Mouse (Mus musculus): ENCODE data around the gene Cd34. TPM values are rescaled to one million over a fixed set of nuclear protein-coding genes. Genes with fewer than 3 reads are reported as not detected.

Cd34 gene
- polyA plus RNA-seq, 1 experiment from 2014 or later, result 56.2 TPM

DNA sequence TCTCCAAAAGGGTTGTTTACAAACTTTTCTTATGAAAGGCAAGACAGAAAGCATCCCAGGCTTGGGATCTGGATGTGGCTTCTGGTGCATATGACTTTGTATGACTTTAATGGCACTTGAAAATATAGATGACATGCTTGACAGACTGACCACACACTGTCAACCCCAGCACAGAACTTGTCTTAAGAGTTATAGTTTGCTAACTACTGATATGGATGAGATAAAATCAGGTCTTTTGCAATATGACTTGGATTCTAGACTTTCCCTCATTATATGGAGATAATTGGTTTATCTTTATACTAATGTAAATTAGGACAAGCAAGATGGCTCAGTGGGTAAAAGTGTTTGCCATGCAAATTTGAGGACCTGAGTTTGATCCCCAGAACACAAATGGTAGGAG is 4.3 kb downstream of the Cd34 start:
- Histone ChIP-seq H3K27ac (replicated peaks) (no peak overlapping the region), H3K4me1 (peaks cover 8% of the 10 kb centered on the region), H3K9me3 (replicated peaks) (no peaks in the 10 kb centered on the region), H3K4me3 (no peak overlapping the region), H3K36me3 (no peaks in the 10 kb centered on the region), H3K27me3 (ENCODE audit: low read depth, poor library complexity, severe bottlenecking) (peaks cover 23% of the 10 kb centered on the region)
- no peak for DNase-seq (ENCODE audit: low spot score)

DNA sequence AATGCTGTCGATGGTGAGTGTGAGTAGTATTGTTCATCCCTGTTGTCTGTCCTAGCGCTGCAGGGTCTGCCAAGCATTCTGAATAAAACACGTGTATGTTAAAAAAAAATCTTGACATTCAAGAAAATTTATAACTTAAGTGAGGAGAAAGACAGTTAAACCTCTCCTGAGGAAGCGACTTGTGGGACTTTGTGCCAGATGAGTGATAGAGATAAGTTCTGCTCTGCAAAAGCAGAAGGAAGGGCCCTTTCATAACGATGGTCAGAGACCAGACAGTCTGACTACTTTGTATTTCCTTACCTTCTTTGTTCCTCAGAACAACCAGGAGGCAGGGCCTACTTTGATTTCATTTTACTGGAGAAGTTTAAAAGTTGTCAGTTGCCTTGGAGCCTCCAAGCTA is 4.9 kb downstream of the Cd34 start:
- H3K4me3 ChIP-seq, result no peak overlapping the region
- no peak for DNase-seq (ENCODE audit: low spot score)
- WGBS, result 87% methylated on average over 5 of the region's 5 CpGs
- no peaks in the 10 kb centered on the region for H3K36me3 ChIP-seq
- peaks cover 17% of the 10 kb centered on the region for H3K27me3 ChIP-seq (ENCODE audit: low read depth, poor library complexity, severe bottlenecking)
- peaks cover 8% of the 10 kb centered on the region for H3K4me1 ChIP-seq
- H3K9me3 ChIP-seq (replicated peaks), result no peaks in the 10 kb centered on the region
- H3K27ac ChIP-seq (replicated peaks), result no peak overlapping the region

DNA sequence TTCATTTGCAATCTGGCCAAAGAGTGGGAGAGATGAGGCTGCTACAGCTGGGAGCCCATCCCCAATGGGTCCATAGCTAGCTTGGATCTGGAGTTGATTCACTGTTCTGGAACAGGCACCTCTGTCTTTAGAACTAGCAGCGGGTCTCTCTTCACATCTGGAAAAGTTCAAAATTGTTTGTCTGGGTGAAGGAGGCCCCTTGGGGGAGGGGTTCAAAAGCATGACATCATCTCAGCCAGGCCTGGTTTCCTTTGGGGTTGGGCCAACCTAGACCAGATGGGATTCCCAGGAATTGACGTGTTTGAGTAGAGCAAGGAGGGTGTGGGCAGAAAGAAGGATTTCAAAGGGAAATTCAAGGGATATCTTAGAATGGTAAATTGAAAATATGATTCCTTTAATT is 6.8 kb downstream of the Cd34 start:
- no peak overlapping the region for H3K27ac ChIP-seq (replicated peaks)
- no peaks in the 10 kb centered on the region for H3K36me3 ChIP-seq
- no peak for DNase-seq (ENCODE audit: low spot score)
- H3K4me3 ChIP-seq, result no peak overlapping the region
- no peaks in the 10 kb centered on the region for H3K4me1 ChIP-seq
- no peaks in the 10 kb centered on the region for H3K9me3 ChIP-seq (replicated peaks)
- no peaks in the 10 kb centered on the region for H3K27me3 ChIP-seq (ENCODE audit: low read depth, poor library complexity, severe bottlenecking)
- WGBS, result 65% methylated on average over 2 of the region's 2 CpGs

DNA sequence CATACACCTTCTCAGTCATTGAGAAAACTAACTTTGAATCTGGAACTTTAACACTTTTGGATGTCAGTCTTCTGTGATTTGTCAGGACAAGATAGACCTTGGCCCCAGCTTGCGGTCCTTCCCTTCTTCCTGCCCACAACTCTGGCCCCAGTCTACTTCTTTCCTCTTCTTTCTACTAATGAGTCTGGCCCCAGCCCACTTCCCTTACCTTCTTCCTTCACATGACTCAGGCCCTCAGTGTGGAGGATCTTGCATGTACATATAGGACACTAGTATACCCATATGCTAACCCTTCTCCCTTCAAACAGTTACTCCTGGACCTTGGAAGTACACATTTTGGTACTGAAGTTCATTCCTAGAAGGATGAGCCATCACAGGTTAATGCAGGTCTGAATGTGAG is 7.8 kb downstream of the Cd34 start:
- no peaks in the 10 kb centered on the region for H3K36me3 ChIP-seq
- no peak for DNase-seq (ENCODE audit: low spot score)
- no peak overlapping the region for H3K4me3 ChIP-seq
- no peaks in the 10 kb centered on the region for H3K9me3 ChIP-seq (replicated peaks)
- no peaks in the 10 kb centered on the region for H3K27me3 ChIP-seq (ENCODE audit: low read depth, poor library complexity, severe bottlenecking)
- H3K27ac ChIP-seq (replicated peaks), result no peak overlapping the region
- H3K4me1 ChIP-seq, result no peaks in the 10 kb centered on the region
- WGBS, result 96% methylated on average over 1 of the region's 1 CpGs

DNA sequence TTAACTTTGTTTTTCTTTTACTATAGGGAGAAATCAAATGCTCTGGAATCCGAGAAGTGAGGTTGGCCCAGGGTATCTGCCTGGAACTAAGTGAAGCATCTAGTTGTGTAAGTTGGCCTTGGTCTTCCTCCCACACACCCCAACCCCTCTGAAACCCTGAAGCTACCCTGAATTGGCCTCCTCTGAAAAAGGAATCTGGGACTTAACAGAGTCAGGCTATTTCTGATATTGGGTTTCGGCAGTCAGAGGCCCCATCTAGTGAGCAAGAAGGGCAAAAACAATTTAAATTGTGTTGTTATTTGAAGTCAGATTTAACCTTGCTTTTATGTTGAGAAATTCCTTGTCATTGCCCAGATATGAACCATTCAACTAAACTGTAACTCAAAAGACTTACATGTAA is 12.3 kb downstream of the Cd34 start:
- 69% methylated on average over 2 of the region's 2 CpGs for WGBS
- H3K4me3 ChIP-seq, result no peak overlapping the region
- no peaks in the 10 kb centered on the region for H3K36me3 ChIP-seq
- H3K9me3 ChIP-seq (replicated peaks), result no peaks in the 10 kb centered on the region
- no peak for DNase-seq (ENCODE audit: low spot score)
- H3K4me1 ChIP-seq, result no peaks in the 10 kb centered on the region
- H3K27me3 ChIP-seq (ENCODE audit: low read depth, poor library complexity, severe bottlenecking), result no peaks in the 10 kb centered on the region
- H3K27ac ChIP-seq (replicated peaks), result no peak overlapping the region

DNA sequence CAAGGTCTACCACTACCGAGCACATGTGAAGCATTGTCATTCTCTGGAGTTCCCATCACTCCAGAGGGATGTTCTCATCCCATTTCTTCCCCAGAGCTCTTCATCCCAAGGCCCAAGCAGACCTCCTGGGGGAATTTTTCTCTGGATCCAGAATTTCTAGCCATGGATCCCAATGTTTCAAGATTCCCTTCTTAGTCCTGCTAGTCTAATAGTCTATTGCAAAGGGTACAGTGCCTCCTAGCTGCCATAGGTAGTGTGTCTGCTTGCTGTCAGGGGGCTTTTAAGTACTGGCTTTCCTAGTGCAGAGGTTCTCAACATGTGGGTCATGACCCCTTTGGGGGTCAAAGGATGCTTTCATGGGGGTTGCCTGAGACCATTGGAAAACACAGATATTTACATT is 14.3 kb downstream of the Cd34 start:
- no peak overlapping the region for H3K27ac ChIP-seq (replicated peaks)
- 90% methylated on average over 1 of the region's 1 CpGs for WGBS
- DNase-seq (ENCODE audit: low spot score), result no peak
- H3K36me3 ChIP-seq, result no peaks in the 10 kb centered on the region
- no peaks in the 10 kb centered on the region for H3K9me3 ChIP-seq (replicated peaks)
- H3K4me1 ChIP-seq, result no peaks in the 10 kb centered on the region
- no peak overlapping the region for H3K4me3 ChIP-seq
- no peaks in the 10 kb centered on the region for H3K27me3 ChIP-seq (ENCODE audit: low read depth, poor library complexity, severe bottlenecking)

DNA sequence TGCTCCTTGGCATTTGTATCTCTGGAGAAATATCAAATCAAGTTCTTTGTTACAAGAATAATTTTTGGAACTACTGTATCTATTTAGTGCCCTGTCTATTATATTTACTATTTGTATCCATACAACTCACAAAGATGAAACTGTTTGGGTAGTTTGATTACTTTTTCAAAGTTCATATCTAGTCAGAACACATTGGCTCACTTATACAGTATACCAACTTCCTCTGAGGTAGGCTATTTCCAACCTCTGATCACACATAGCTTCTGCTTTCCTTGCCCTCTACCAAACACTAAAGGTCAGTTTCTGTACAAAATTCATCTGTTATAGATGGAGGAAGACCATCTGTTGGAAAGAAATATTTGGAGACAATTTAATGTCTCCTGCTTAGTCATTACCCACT is 16.1 kb downstream of the Cd34 start:
- H3K27ac ChIP-seq (replicated peaks), result no peak overlapping the region

DNA sequence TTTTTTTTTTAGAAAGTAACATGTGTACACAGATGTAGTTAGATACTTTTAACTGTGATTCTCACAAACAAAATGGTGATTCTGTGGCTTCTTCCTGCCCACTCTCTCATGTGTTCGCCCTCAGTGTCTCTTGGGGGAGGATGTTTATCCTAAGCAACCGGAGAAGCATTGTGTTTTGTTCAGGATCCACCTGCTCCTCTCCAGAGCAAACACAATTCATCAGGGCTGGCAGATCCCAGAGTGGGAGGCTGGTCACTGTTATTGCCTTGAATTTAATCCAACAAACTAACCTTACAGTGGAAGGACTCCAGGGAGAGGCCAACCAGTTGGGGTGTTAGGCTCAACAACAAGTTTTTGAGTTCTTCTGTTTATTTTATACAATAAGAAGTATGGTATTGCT is 17.1 kb downstream of the Cd34 start:
- WGBS, result 62% methylated on average over 2 of the region's 2 CpGs
- H3K9me3 ChIP-seq (replicated peaks), result no peaks in the 10 kb centered on the region
- H3K4me1 ChIP-seq, result no peaks in the 10 kb centered on the region

More for the DNA sequence above, 16.1 kb downstream of the Cd34 start:
- Histone ChIP-seq H3K9me3 (replicated peaks) (no peaks in the 10 kb centered on the region), H3K36me3 (no peaks in the 10 kb centered on the region), H3K4me1 (no peaks in the 10 kb centered on the region), H3K4me3 (no peak overlapping the region), H3K27me3 (ENCODE audit: low read depth, poor library complexity, severe bottlenecking) (no peaks in the 10 kb centered on the region)
- no peak for DNase-seq (ENCODE audit: low spot score)

DNA sequence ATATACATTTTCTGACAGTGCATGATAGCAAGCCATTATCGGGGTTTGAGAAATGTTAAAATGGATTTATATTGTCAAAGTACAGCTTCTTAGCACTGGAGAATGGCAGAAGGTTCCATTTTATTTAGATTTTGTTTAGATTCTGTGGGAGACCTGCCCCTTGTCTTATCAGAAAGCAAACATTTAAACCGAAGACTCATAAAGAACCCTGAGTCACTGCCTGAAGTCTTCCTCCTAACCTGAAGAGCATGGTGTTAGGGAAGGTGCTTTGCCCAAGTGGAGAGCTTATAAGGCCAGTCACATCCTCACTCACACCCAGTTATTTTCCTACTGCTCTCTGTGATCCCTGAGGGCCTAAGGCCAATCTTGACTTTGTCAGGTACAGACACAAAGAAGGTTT is 18.4 kb downstream of the Cd34 start:
- Histone ChIP-seq H3K27ac (replicated peaks) (no peak overlapping the region), H3K27me3 (ENCODE audit: low read depth, poor library complexity, severe bottlenecking) (no peaks in the 10 kb centered on the region), H3K4me3 (no peak overlapping the region), H3K36me3 (no peaks in the 10 kb centered on the region), H3K9me3 (replicated peaks) (no peaks in the 10 kb centered on the region), H3K4me1 (no peaks in the 10 kb centered on the region)
- DNase-seq (ENCODE audit: low spot score), result no peak
- 93% methylated on average over 2 of the region's 2 CpGs for WGBS

More for the DNA sequence above, 17.1 kb downstream of the Cd34 start:
- Histone ChIP-seq H3K27me3 (ENCODE audit: low read depth, poor library complexity, severe bottlenecking) (no peaks in the 10 kb centered on the region), H3K27ac (replicated peaks) (no peak overlapping the region), H3K36me3 (no peaks in the 10 kb centered on the region), H3K4me3 (no peak overlapping the region)
- DNase-seq (ENCODE audit: low spot score), result no peak

DNA sequence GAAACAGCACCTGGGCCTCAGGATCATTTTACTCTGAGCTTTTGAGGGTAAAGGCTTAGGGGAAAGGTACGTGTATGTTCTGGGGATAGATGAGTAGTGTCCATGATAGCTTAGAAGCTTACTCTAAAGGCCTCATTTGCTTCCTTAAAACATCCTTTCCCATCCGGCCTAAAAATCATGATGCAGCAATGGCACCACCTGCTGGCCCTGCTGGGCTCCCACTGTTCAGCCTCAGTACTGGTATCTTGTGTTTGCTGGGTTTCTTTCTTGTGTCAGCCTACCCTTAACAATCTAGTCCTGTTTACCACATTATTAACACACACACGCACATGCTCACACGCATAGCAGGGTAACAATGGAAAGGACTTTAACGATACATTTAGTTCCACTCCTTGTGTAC is 23.6 kb downstream of the Cd34 start:
- H3K4me1 ChIP-seq, result no peaks in the 10 kb centered on the region
- peak; percentile 57 for DNase-seq (ENCODE audit: low spot score)
- H3K9me3 ChIP-seq (replicated peaks), result no peaks in the 10 kb centered on the region
- no peaks in the 10 kb centered on the region for H3K36me3 ChIP-seq
- no peak overlapping the region for H3K27ac ChIP-seq (replicated peaks)
- H3K4me3 ChIP-seq, result no peak overlapping the region
- no peaks in the 10 kb centered on the region for H3K27me3 ChIP-seq (ENCODE audit: low read depth, poor library complexity, severe bottlenecking)
- 39% methylated on average over 5 of the region's 5 CpGs for WGBS

DNA sequence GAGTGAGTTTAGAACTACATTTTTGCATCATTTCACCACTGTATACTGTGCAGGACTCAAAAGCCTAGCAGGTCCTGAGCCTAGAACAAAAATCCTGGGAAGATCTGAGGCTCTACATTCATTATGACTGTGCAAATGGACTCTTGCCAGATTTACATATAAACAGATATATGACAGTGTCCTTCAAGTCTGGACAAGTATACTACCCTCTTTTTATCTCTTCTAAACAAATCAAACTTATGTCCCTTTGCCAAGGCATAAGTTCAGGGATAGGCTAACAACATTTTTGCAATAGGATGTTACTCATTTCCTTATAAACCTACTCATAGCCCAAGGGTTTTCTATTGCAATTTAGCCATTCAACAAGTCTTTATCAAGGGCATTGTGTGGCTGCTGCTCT is 24.1 kb downstream of the Cd34 start:
- no peak for DNase-seq (ENCODE audit: low spot score)
- no peak overlapping the region for H3K4me3 ChIP-seq
- no peak overlapping the region for H3K27ac ChIP-seq (replicated peaks)
- no peaks in the 10 kb centered on the region for H3K9me3 ChIP-seq (replicated peaks)
- H3K27me3 ChIP-seq (ENCODE audit: low read depth, poor library complexity, severe bottlenecking), result no peaks in the 10 kb centered on the region
- no peaks in the 10 kb centered on the region for H3K4me1 ChIP-seq
- H3K36me3 ChIP-seq, result no peaks in the 10 kb centered on the region

DNA sequence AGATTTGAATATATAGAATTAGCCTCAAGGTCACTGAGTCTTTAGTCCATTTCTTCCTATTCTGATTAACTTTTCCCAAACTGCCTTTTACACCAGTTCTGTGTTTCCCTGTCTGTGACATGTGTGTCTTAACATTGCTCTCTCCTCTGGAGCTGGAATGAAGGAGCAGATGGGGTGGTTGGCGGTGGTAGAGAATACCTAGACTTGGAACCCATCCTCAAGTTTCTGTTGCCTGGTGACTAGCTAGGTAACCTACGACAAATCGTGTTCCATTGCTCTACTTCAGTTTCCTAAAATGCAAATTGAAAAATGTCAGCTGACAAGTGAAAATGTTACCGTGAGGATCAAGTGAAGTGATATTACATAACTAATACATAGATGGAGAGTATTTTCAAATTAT is 33.4 kb downstream of the Cd34 start:
- H3K27me3 ChIP-seq (ENCODE audit: low read depth, poor library complexity, severe bottlenecking), result peaks cover 15% of the 10 kb centered on the region; the same call in 1 of the 2 replicates
- no peak overlapping the region for H3K4me3 ChIP-seq
- H3K27ac ChIP-seq (replicated peaks), result no peak overlapping the region
- DNase-seq (ENCODE audit: low spot score), result no peak
- H3K4me1 ChIP-seq, result peaks cover 7% of the 10 kb centered on the region
- no peaks in the 10 kb centered on the region for H3K36me3 ChIP-seq
- no peaks in the 10 kb centered on the region for H3K9me3 ChIP-seq (replicated peaks)
- WGBS, result 93% methylated on average over 4 of the region's 4 CpGs

DNA sequence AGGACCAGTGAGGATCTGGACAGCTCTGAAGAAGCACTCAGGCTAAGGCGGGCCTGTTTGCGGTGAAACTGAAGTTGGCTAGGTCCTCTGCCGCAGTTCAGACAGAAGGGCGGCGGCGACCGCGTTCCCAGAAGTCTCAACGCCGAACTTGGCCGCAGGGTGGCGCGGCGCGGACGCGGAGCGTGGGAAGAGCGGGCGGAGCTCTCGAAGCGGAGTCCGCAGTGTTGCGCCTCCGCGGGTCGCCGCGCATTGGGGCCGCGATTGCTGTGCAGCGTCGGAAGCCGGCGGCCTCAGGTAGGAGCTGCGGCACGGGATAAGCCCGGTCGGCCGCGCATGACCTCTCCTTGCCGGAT is 37.5 kb downstream of the Cd34 start:
- peaks cover 22% of the 10 kb centered on the region for H3K4me1 ChIP-seq
- no peaks in the 10 kb centered on the region for H3K9me3 ChIP-seq (replicated peaks)
- no peaks in the 10 kb centered on the region for H3K36me3 ChIP-seq
- H3K27ac ChIP-seq (replicated peaks), result peak overlapping the region; percentile 91
- WGBS, result under 1% methylated on average over 42 of the region's 42 CpGs
- H3K4me3 ChIP-seq, result peak overlapping the region; percentile 81
- H3K27me3 ChIP-seq (ENCODE audit: low read depth, poor library complexity, severe bottlenecking), result peaks cover 15% of the 10 kb centered on the region; the same call in 1 of the 2 replicates
- peak; percentile 88 for DNase-seq (ENCODE audit: low spot score)
